Mouse (Mus musculus) stomach, postnatal 0 days (tissue): ENCODE results near the gene Uevld.

Experiments used
- CTCF ChIP-seq: IDR thresholded peaks from 2 replicates; pipeline ENCODE4 v1.5.1; 2016; ENCODE audit warnings: antibody characterized with exemption, low read depth, mild to moderate bottlenecking, moderate library complexity
- EP300 ChIP-seq: optimal IDR thresholded peaks from 2 replicates; pipeline ENCODE3; 2016; ENCODE audit warnings: antibody characterized with exemption

DNA sequence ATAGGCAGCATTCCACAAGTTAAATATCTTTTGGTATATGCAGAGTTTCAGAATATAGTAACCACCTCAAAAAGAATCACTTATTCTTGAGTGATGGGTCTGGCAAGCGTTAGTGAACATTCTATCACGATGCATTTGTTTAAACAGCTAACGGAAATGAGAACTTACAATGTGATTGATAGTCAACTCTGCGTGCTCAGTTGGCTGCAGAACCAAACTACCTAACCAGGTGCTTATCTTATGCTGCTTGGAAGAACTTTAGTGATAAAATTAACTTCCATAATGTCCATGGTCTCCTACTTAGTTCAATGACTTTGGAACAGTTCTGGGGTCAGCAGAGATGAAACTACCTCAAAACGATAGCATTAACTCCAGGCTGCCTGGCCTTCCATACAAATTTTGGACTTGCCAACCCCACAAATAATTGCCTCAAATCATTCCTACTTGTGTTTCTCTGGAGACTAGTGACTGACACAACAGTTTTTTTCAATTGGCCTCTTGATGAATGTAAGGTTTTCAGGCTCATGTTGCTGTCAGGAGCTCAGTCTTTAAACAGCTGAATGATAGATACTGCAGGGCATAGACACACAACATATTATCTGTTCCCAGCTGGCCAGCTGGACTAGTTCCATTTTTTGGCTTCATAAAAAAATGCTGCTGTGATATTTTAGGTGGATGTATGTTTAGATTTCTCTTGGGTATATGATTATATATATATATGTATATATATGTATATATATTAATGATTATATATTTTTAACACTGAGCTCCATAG lies 43.0 kb upstream of the Uevld start:
- TF ChIP-seq CTCF (no peak), EP300 (no peak)
